Mouse (Mus musculus) myocyte (in vitro differentiated cells): ENCODE data around the gene Usp12. TPM values are rescaled to one million over a fixed set of nuclear protein-coding genes. Genes with fewer than 3 reads are reported as not detected.

ENCODE experiments used
- H3K27me3 ChIP-seq: one replicate; pipeline ENCODE4 v1.6.1; 2011; ENCODE audit not compliant: control insufficient read depth, insufficient read depth, insufficient read length
- H3K36me3 ChIP-seq: one replicate; pipeline ENCODE4 v1.6.1; 2011; ENCODE audit not compliant: control insufficient read depth, insufficient read depth
- H3K4me2 ChIP-seq: one replicate; pipeline ENCODE4 v1.6.1; 2011; ENCODE audit warnings: low read depth, control low read depth
- H3K4me3 ChIP-seq: one replicate; pipeline ENCODE4 v1.5.1; 2011; ENCODE audit warnings: mild to moderate bottlenecking, control low read depth, moderate library complexity
- H3K79me2 ChIP-seq: one replicate; pipeline ENCODE4 v1.6.1; 2011; ENCODE audit not compliant: control insufficient read depth, insufficient read depth
- H3ac ChIP-seq: one replicate; pipeline ENCODE4 v1.6.1; 2011; ENCODE audit not compliant: control insufficient read depth, insufficient read length
- CEBPB ChIP-seq: IDR thresholded peaks from 2 replicates; pipeline ENCODE4 v1.6.1; 2011; ENCODE audit warnings: mild to moderate bottlenecking, moderate library complexity; ENCODE audit not compliant: poor library complexity, insufficient read depth, severe bottlenecking
- E2F4 ChIP-seq: IDR thresholded peaks from one replicate; pipeline ENCODE4 v1.6.1; 2011; ENCODE audit warnings: mild to moderate bottlenecking, control low read depth, moderate library complexity; ENCODE audit not compliant: insufficient read depth
- MAX ChIP-seq: IDR thresholded peaks from one replicate; pipeline ENCODE4 v1.6.1; 2011; ENCODE audit warnings: low read depth, mild to moderate bottlenecking, control low read depth
- MYOD1 ChIP-seq, 3 experiments: IDR thresholded peaks; one replicate each; pipeline ENCODE4 v1.6.1; 2011; ENCODE audit warnings: control low read depth in 2 of 3, low read depth in 2 of 3, mild to moderate bottlenecking in 2 of 3, moderate library complexity in 1 of 3; ENCODE audit not compliant: insufficient read length in 2 of 3, control insufficient read depth in 1 of 3
- MYOG ChIP-seq, 3 experiments: IDR thresholded peaks; one replicate each; pipeline ENCODE4 v1.6.1; 2011; ENCODE audit warnings: control low read depth in 2 of 3, low read depth in 2 of 3, mild to moderate bottlenecking in 2 of 3; ENCODE audit not compliant: insufficient read length in 2 of 3, control insufficient read depth in 1 of 3, insufficient read depth in 1 of 3
- POLR2A ChIP-seq: IDR thresholded peaks from one replicate; pipeline ENCODE4 v1.6.1; 2011; ENCODE audit warnings: low read depth, mild to moderate bottlenecking, control low read depth, moderate library complexity; ENCODE audit not compliant: insufficient read length
- POLR2AphosphoS2 ChIP-seq: IDR thresholded peaks from one replicate; pipeline ENCODE4 v1.6.1; 2011; ENCODE audit warnings: low read depth, control low read depth; ENCODE audit not compliant: insufficient read length
- REST ChIP-seq: IDR thresholded peaks from one replicate; pipeline ENCODE4 v1.6.1; 2011; ENCODE audit warnings: mild to moderate bottlenecking, control low read depth, moderate library complexity; ENCODE audit not compliant: insufficient read depth, insufficient read length
- SRF ChIP-seq: IDR thresholded peaks from one replicate; pipeline ENCODE4 v1.6.1; 2011; ENCODE audit warnings: low read depth; ENCODE audit not compliant: control insufficient read depth, insufficient read length
- TCF12 ChIP-seq: IDR thresholded peaks from one replicate; pipeline ENCODE4 v1.6.1; 2011; ENCODE audit warnings: mild to moderate bottlenecking, control low read depth; ENCODE audit not compliant: poor library complexity, insufficient read depth, severe bottlenecking
- TCF3 ChIP-seq: IDR thresholded peaks from one replicate; pipeline ENCODE4 v1.6.1; 2011; ENCODE audit warnings: low read depth, control low read depth; ENCODE audit not compliant: insufficient read length
- USF1 ChIP-seq: IDR thresholded peaks from one replicate; pipeline ENCODE4 v1.6.1; 2011; ENCODE audit warnings: low read depth, mild to moderate bottlenecking, control low read depth, moderate library complexity
- polyA plus RNA-seq: library from polyadenylated mRNA; unstranded; fragments of >200 nt; fragmentation: generic; extraction: Trizol; gene quantifications from one replicate; pipeline ENCODE4 v1.2.1, GENCODE M21; 2012; ENCODE audit warnings: missing spikeins

Gene Usp12
- polyA plus RNA-seq, 1 experiment: 11.9 TPM

DNA sequence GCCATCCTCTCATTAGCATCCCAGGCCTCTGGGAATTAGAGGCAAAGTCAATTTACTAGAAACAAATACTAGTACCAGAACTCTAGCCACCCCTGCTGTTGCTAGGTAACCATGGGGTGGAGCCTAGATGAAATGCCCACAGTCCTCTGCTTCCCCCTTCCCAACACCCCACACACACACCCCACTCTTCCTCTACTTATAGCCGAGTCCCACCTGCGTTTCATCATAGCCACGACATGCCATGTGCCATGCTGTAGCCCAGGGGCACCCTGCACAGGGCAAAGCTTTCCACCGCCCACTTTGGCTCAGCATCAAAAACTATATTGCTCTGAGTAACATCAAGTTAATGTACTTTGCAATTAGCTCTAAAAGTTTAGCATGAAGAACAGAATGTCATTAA is 67.8 kb downstream of the Usp12 start:
- H3K36me3 ChIP-seq: no peaks in the 10 kb centered on the region
- H3ac ChIP-seq: no peak overlapping the region
- H3K79me2 ChIP-seq: no peaks in the 10 kb centered on the region
- H3K27me3 ChIP-seq: no peaks in the 10 kb centered on the region
- H3K4me3 ChIP-seq: no peak overlapping the region
- no peak overlapping the region for H3K4me2 ChIP-seq
- TF ChIP-seq POLR2AphosphoS2: no peak

DNA sequence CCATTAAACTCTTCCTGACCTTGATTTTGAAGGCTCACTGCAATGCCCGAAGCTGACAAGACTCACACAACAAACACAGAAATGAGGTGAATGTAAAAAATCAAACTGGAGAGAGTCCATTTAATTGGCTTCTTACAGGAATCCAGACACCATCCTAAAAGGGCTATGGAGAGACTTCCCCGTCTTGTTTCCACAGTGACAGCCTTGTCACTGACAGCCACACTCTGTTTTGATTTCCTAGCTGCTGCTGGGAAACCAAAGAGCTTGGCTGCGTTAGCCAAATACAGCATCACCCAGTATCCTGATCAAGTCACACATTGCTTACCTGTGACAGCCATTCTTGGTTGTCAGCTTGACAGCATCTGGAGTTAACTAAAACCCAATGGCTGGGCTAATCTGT is 69.8 kb downstream of the Usp12 start:
- H3ac ChIP-seq: no peak overlapping the region
- no peak overlapping the region for H3K4me2 ChIP-seq
- H3K4me3 ChIP-seq: no peak overlapping the region
- TF ChIP-seq TCF12 (no peak), POLR2A (no peak), CEBPB (no peak), TCF3 (no peak), MYOD1 (IDR thresholded peaks at IDR 0.05; ENCODE audit: control insufficient read depth in 1 of 3, insufficient read length in 2 of 3, low read depth in 2 of 3) (no peak), MAX (no peak), REST (no peak), USF1 (no peak), MYOG (IDR thresholded peaks at IDR 0.05; ENCODE audit: control insufficient read depth in 1 of 3, insufficient read depth in 1 of 3, insufficient read length in 2 of 3, low read depth in 2 of 3) (no peak), POLR2AphosphoS2 (no peak), E2F4 (no peak), SRF (no peak)
- H3K36me3 ChIP-seq: no peaks in the 10 kb centered on the region
- no peaks in the 10 kb centered on the region for H3K79me2 ChIP-seq
- no peaks in the 10 kb centered on the region for H3K27me3 ChIP-seq

DNA sequence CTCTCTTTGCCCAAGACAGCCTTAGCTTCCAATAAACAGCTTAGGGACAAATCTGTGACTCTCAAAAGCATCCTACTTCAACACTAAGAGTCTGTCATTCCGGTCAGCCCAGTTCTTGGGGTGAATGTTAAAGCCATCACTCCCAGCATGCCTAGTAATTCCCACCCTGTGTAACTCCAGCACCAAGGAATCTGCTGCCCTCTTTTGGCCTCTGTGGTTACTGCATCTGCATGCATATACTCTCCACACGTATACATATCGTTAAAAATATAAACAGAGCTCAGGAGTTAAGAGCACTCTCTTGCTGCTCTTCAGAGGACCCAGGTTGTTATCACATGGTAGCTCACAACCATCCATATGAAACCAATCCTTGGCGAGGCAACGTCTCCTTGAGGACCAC is 71.4 kb downstream of the Usp12 start:
- H3K4me2 ChIP-seq: no peak overlapping the region
- no peaks in the 10 kb centered on the region for H3K36me3 ChIP-seq
- no peak overlapping the region for H3ac ChIP-seq
- no peak overlapping the region for H3K4me3 ChIP-seq
- TF ChIP-seq TCF3 (no peak), CEBPB (no peak), MYOG (IDR thresholded peaks at IDR 0.05; ENCODE audit: control insufficient read depth in 1 of 3, insufficient read depth in 1 of 3, insufficient read length in 2 of 3, low read depth in 2 of 3) (no peak), TCF12 (no peak), SRF (no peak), MAX (no peak), REST (no peak), POLR2AphosphoS2 (no peak), E2F4 (no peak)
- H3K27me3 ChIP-seq: no peaks in the 10 kb centered on the region
- H3K79me2 ChIP-seq: no peaks in the 10 kb centered on the region

DNA sequence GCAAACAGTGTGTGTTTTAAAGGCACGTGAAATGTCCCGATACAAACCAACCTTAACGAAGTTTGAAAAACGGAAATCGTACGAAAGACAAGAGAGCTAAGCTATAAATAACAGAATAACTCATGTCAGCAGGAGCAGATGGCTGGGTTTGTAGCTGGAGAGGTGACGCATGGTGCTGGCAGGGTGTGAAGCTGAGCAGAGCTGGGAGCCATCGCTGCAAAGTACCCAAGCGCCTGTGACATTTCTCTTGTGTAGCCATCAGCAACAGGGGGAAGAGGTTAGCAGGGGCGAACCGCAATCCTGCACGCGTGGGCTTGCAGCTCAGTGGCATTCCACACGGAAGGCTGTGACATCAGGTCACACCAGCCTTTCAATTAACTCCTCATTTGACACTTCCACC is 72.6 kb downstream of the Usp12 start:
- Histone ChIP-seq H3K79me2 (no peaks in the 10 kb centered on the region), H3K4me2 (no peak overlapping the region), H3ac (no peak overlapping the region), H3K36me3 (no peaks in the 10 kb centered on the region), H3K4me3 (no peak overlapping the region), H3K27me3 (no peaks in the 10 kb centered on the region)
- no peak for TF ChIP-seq POLR2AphosphoS2
- TF ChIP-seq TCF12: no peak
- no peak for TF ChIP-seq TCF3
- no peak for TF ChIP-seq SRF
- TF ChIP-seq MAX: no peak
- no peak for TF ChIP-seq MYOD1 (IDR thresholded peaks at IDR 0.05; ENCODE audit: control insufficient read depth in 1 of 3, insufficient read length in 2 of 3, low read depth in 2 of 3)
- no peak for TF ChIP-seq MYOG (IDR thresholded peaks at IDR 0.05; ENCODE audit: control insufficient read depth in 1 of 3, insufficient read depth in 1 of 3, insufficient read length in 2 of 3, low read depth in 2 of 3)
- no peak for TF ChIP-seq REST

DNA sequence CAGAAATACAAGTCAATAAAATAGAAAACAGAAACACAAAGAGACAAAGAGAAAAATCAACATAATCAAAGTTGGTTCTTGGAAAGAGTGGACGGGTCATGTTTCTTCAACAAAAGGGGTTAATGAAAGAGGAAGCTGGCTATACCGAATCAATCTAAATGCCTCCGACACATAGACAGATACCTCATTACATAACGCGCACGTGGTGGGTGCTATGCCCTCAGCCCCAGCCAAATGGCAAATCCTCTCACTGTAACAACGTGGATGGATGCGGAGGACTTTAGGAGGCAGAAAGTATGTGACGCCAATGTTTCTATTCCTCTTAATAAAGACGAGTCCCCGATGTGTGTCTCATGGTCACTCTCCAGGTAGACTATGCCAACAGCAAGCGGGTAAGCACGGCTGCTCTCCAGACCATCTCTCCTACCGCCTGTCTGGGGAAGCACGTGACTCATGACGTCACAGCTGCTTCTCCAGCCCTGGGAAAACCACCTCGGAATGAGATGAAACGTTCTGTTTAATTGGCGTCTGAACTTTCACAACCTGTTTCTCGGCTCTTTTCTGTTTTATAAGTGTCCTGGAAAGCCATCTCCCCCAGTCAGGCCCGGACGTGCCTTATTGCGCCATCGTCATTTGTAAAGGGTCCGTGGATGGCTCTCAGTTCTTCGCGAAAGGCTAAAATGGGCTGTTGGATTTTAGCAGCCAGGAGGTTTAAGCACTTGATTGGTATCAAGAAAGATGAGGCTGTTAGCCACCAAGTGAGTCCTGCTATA is 75.0 kb downstream of the Usp12 start:
- no peaks in the 10 kb centered on the region for H3K79me2 ChIP-seq
- no peaks in the 10 kb centered on the region for H3K36me3 ChIP-seq
- H3K4me3 ChIP-seq: no peak overlapping the region
- no peak overlapping the region for H3K4me2 ChIP-seq
- H3K27me3 ChIP-seq: no peaks in the 10 kb centered on the region
- H3ac ChIP-seq: no peak overlapping the region
- TF ChIP-seq POLR2AphosphoS2: no peak
- TF ChIP-seq CEBPB: no peak
- no peak for TF ChIP-seq TCF12
